Mouse (Mus musculus): ENCODE results near the gene Xbp1. TPM values are rescaled to one million over a fixed set of nuclear protein-coding genes. Genes with fewer than 3 reads are reported as not detected.
"Not testable (repeated sequence)": the region's sequence is repeated elsewhere in the genome, so short reads cannot be mapped to it uniquely, and the experiment has no call there.

Xbp1 gene
- 100 to 1,000 TPM; 109 to 139 TPM for total RNA-seq (2021)

- DNase-seq: peak; percentile 97 to 98
Observed at GRCm38 (mm10) chr11:5520412-5521265, at the start of gene Xbp1. TSS of gene Xbp1 (plus strand) at chr11:5520659.

GRCm38 (mm10) chr11:5474130-5474529, 46.3 kb upstream of the Xbp1 start:
- peak; percentile 32 to 58 for DNase-seq

DNA sequence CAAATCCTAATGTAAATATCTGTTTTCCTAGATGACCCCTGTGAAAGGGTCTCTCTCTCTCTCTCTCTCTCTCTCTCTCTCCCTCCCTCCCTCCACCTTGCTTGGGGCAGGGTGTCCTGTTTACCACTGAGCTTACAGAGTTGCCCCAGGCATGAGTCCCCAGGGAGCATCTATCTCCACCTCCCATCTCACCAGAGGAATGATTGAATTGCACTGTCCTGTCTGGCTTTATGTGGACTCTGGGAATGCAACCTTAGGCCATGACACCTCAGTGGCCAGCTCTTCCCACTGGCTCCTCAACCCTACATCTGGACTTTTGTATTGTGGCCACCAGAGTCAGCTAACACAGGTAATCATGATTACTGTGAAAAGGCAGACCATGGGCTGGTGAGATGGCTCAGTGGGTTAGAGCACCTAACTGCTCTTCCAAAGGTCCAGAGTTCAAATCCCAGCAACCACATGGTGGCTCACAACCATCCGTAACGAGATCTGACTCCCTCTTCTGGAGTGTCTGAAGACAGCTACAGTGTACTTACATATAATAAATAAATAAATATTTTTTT, 44.8 kb upstream of the Xbp1 start:
- DNase-seq: not testable (repeated sequence)

GRCm38 (mm10) chr11:5476806-5477205, 43.7 kb upstream of the Xbp1 start:
- no peak for DNase-seq

DNA sequence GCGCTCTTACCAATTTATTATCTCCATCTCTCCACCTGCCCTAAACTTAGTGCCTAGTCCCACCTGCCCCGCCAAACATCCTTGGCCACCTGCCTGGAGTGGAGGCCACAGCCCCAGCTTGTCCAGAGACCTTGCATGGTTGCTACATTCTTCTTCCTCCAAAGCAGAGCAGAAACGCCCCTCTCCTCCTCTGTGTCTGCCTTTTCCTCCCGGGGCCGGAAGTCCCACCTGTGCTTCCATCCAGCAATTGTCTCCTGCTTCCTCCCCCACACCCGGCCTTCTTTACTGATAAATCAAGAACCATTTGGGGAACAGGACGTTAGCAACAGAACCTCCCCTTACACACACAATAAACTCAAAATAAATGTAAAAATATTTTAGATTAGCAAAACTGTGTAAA, 42.3 kb upstream of the Xbp1 start:
- no peak for DNase-seq

- no peak for DNase-seq
Observed at GRCm38 (mm10) chr11:5478831-5479230, 41.6 kb upstream of the Xbp1 start.

DNA sequence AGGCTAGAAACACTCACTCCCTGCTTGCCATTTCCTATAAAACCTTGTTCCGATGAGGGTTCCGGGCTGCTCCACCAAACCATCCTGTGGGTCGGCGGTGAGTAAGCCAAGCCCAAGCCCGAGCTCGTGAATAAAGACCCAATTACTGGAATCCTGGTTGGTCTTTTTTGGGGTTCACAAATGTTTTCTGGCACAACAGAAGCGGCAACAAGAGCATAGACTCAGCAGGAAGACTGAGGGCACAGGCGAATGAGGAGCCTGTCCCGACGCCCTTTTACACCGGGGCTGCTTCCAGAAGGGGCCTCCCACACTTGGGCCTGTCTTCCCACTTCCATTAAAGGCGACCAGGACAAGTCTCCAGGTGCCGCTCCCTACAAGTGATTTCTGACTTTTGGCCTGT, 37.9 kb upstream of the Xbp1 start:
- DNase-seq: no peak

DNA sequence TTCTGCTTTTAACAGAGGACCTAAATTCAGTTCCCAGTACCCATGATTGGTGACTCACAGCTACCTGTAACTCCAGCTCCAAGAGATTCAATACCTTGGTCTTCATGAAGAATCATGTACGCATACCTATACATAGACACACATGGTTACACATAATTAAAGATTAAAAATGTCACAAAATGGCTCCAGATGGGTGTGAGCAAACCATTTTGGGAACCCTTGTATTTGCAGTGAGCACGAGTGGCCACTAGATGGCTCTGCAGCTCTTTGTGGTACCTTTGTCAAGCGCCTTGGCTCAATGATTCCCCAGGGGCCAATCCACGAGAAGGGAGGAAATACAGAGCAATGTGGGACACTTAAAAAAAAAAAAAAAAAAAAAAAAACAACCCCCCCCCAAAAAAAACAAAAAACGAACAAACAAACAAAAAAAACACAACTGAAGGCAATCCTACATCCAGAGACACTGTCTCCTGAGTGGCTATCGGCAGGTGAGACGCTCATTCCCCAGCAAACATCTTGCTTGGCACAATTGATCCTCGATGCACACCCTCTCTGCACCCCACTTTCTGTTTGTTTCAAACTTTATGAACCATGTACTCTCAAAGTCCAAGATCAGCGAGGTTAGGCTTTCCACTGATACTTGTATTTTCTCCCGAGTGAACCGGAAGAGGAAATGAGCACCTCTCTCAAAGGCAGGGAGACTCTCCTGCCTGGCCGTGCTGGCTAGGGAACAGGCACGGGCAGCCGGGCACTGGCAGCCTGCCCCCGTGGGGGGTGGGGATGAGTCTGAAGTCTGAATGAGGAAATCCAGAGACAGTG, 35.1 kb upstream of the Xbp1 start:
- DNase-seq: peak; percentile 64 to 71

GRCm38 (mm10) chr11:5489433-5489832, 31.0 kb upstream of the Xbp1 start:
- not testable (repeated sequence) for DNase-seq

DNA sequence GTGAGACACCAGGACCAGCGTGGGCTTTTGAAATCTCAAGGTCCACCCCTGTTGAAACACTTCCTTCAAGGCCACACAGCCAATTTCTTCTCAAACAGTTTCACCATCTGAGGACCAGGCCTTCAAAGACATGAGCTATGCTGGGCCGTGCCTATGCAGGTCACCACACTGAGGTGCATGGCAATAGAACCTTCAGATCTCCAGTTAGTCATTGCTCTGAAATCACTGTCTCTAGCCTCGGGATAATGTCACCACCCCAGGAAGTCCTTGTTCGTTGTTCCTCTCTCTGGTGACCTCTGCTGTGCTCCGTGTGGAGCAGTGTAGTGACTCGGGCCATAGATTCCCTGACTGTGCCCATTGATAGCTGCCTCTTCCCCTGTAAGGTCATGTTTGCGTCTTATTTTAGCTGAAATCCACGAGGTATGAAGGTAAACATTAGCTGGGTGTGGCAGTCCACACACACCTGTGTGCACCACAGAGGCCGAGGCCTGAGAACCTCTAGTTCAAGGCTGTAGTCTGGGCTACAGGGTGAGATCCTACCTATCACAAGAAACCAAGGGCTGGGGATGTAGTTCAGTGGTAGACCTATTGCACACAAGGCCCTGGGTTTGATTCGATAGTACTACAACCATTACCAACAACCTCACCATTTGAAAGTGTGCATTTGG, 29.3 kb upstream of the Xbp1 start:
- no peak for DNase-seq

DNA sequence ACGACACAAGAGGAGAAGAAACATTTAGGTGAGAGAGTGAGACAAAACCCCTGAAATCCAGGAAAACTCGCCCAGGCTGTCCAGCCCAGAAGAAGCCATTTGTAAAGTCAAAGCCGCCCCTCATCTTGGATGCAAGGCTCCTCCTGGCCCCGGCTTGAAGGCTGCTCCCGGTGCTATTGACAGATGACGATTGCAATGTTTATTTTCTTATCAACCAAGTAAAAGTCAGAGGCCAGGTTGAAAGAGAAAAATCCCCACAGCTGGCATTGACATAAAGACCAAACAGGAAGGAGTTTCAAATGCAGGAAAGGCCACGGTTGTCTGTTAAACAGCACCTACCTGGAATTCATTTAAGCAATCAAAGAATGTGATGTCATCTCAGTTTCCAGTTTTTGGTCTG, 28.5 kb upstream of the Xbp1 start:
- no peak for DNase-seq

- no peak for DNase-seq
Observed at GRCm38 (mm10) chr11:5493869-5494268, 26.6 kb upstream of the Xbp1 start.

GRCm38 (mm10) chr11:5495286-5495832, 25.1 kb upstream of the Xbp1 start:
- DNase-seq: no peak

GRCm38 (mm10) chr11:5495906-5496305, 24.6 kb upstream of the Xbp1 start:
- DNase-seq: no peak

- DNase-seq: no peak
Observed at GRCm38 (mm10) chr11:5496559-5497248, 23.8 kb upstream of the Xbp1 start.

GRCm38 (mm10) chr11:5498422-5498821, 22.0 kb upstream of the Xbp1 start:
- DNase-seq: no peak

DNA sequence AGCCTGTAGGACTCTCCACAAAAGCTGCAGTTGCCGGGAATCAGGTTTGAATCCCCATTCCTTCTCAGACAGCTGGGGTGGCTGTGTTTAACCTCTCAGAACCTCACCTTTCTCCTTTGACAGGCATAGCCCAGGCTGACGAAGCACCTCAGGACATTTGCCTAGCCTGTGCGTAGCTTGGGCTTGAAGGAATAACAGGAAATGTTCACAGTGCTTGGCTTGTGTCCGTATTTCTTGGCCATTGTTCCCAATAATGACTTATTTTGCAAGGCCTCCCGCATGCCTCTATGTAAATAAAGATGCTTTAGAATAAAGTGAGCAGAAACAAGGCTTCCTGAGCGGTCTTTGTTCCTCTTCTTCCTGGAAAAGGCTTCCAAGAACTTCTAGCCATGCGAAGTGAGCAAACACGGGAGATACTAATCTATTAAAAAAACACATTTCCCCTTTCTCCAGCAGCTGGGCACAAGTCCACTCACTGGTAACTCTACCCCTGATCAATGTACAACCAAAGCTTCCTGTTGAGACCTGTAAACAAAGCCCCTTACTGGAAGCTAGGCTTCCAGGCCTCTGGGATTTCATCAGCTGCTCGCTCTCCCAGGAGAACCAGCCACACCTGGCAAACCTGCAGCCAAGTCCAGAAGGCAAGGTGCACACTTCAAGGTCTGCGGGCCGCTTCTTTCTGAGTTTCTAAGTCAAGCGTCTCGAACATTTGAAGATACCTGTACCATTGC, 21.4 kb upstream of the Xbp1 start:
- DNase-seq: no peak

- DNase-seq: no peak
Observed at GRCm38 (mm10) chr11:5499961-5500644, 20.4 kb upstream of the Xbp1 start.

- DNase-seq: no peak
Observed at GRCm38 (mm10) chr11:5500903-5501741, 19.3 kb upstream of the Xbp1 start.
